In the genomic region with DNA sequence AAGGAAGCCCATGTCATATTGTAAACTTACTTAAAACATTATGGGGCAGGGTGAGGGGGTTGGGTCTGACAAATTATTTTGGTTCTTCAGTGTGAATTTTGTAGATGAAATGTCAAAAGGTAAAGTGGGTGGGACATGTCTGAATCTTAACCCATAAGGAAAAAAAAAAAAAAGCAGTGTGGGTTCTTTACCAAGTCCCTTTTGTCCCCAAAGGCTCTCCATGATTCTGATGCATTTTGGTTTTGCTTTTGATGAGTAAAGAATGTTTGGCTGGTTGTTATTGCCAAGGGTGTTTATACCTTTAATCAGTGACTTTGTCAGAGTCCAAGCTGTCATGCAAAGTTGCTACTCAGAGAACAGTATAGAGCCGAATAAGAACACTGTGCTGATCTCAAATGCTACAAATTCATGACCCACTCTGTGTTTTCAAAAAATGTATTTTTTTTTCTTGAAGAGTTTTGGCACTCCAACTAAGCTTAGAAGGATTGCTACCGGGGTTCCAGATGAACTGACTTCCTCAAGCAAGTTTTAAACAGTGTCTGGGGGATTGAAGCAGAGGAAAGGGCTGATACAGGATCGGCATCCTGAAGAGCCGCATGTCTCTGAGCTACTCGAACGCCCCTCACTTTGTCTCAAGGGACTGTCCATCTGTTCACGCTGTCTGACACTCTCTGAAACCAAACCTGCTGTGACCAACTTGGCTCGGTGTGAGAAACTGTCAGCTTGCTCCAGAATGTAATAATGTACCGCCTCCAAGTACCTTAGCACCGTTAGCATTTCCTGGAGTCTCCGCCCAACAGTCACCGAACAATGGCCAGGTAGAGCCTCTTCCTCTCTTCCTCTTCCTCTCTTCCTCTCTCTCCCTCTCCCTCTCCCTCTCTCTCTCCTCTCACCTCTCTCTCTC, we compare ENCODE assay signal across 10 mouse cellular contexts.
DNase-seq lines count a peak whose midpoint lies in the region; ATAC-seq and TF ChIP-seq lines count a peak whose summit lies in the region.
"Had no signal": no experiment of that assay in that cellular context is flagged by ENCODE, and none has a peak within 500 bp of the region (broad histone marks: within the 10 kb centered on the region; RNA-seq: fewer than 3 reads in every experiment).

No protein-coding gene starts in this region.

- H3K9ac ChIP-seq in intestine, postnatal 0 days (ENCODE audit: low read depth, low read length) = no peak overlapping the region
- H3K9ac ChIP-seq in intestine, embryonic 15.5 days = no peak overlapping the region
- H3K9ac ChIP-seq in hindbrain, embryonic 13.5 days = no peak overlapping the region
- 0 out of 2 replicates have a peak overlapping the region, but pooled peaks have one; percentile 12 for H3K9ac ChIP-seq in neural tube, embryonic 13.5 days
- H3K9ac ChIP-seq: liver, embryonic 15.5 days had no signal

- TF ChIP-seq CTCF in intestine, postnatal 0 days (IDR thresholded peaks at IDR 0.05; ENCODE audit: low read depth) = no peak

- H3K27me3 ChIP-seq in intestine, postnatal 0 days (replicated peaks; ENCODE audit: control insufficient read depth, insufficient read depth, low read length) = no peaks in the 10 kb centered on the region
- H3K27me3 ChIP-seq in intestine, embryonic 15.5 days (replicated peaks) = no peaks in the 10 kb centered on the region
- H3K27me3 ChIP-seq in hindbrain, embryonic 13.5 days = no peaks in the 10 kb centered on the region
- no peaks in the 10 kb centered on the region for H3K27me3 ChIP-seq in neural tube, embryonic 13.5 days

- peak; percentile 48 for DNase-seq in cerebellum, adult 9-10 months
- DNase-seq in gastrocnemius, postnatal 14 days = no peak
- DNase-seq in frontal cortex, postnatal 14 days (ENCODE audit: low spot score in 2 of 2) = no peak
- no peak for DNase-seq in layer of hippocampus, adult 11-12 months (ENCODE audit: low spot score)

- 31% methylated on average over 12 of the region's 12 CpGs for WGBS in intestine, postnatal 0 days
- WGBS in intestine, embryonic 15.5 days = 38% methylated on average over 12 of the region's 12 CpGs
- 26% methylated on average over 12 of the region's 12 CpGs for WGBS in hindbrain, embryonic 13.5 days
- 25% methylated on average over 12 of the region's 12 CpGs for WGBS in neural tube, embryonic 13.5 days

- H3K4me1 ChIP-seq in intestine, postnatal 0 days (replicated peaks; ENCODE audit: control insufficient read depth, insufficient read depth, low read length) = no peaks in the 10 kb centered on the region
- H3K4me1 ChIP-seq in intestine, embryonic 15.5 days (replicated peaks) = no peaks in the 10 kb centered on the region
- peaks cover 19% of the 10 kb centered on the region for H3K4me1 ChIP-seq in hindbrain, embryonic 13.5 days (replicated peaks)
- peaks cover 22% of the 10 kb centered on the region; the same call in 1 of the 2 replicates for H3K4me1 ChIP-seq in neural tube, embryonic 13.5 days (replicated peaks)
- H3K4me1 ChIP-seq: liver, embryonic 15.5 days had no signal

- H3K4me2 ChIP-seq in intestine, postnatal 0 days (replicated peaks; ENCODE audit: low read depth) = 0 out of 2 replicates have a peak overlapping the region, but pooled peaks have one; percentile 6
- no peak overlapping the region for H3K4me2 ChIP-seq in intestine, embryonic 15.5 days (replicated peaks)
- peak overlapping the region; percentile 36 for H3K4me2 ChIP-seq in hindbrain, embryonic 13.5 days
- H3K4me2 ChIP-seq in neural tube, embryonic 13.5 days = peak overlapping the region; percentile 31
- H3K4me2 ChIP-seq: liver, embryonic 15.5 days had no signal

- H3K9me3 ChIP-seq in intestine, postnatal 0 days (ENCODE audit: control insufficient read depth) = no peaks in the 10 kb centered on the region
- H3K9me3 ChIP-seq in intestine, embryonic 15.5 days = no peaks in the 10 kb centered on the region
- H3K9me3 ChIP-seq in hindbrain, embryonic 13.5 days = no peaks in the 10 kb centered on the region
- no peaks in the 10 kb centered on the region for H3K9me3 ChIP-seq in neural tube, embryonic 13.5 days
- H3K9me3 ChIP-seq: liver, embryonic 15.5 days had no signal

- no peaks in the 10 kb centered on the region for H3K36me3 ChIP-seq in intestine, postnatal 0 days (ENCODE audit: control insufficient read depth, insufficient read depth)
- H3K36me3 ChIP-seq in intestine, embryonic 15.5 days = no peaks in the 10 kb centered on the region
- no peaks in the 10 kb centered on the region for H3K36me3 ChIP-seq in hindbrain, embryonic 13.5 days
- H3K36me3 ChIP-seq in neural tube, embryonic 13.5 days = no peaks in the 10 kb centered on the region
- H3K36me3 ChIP-seq: G1E; liver, embryonic 15.5 days had no signal

- H3K4me3 ChIP-seq in intestine, postnatal 0 days (ENCODE audit: low read depth, low read length) = no peak overlapping the region
- H3K4me3 ChIP-seq in intestine, embryonic 15.5 days (replicated peaks) = no peak overlapping the region
- no peak overlapping the region for H3K4me3 ChIP-seq in hindbrain, embryonic 13.5 days
- H3K4me3 ChIP-seq in neural tube, embryonic 13.5 days = no peak overlapping the region
- H3K4me3 ChIP-seq: liver, embryonic 15.5 days had no signal

- intact Hi-C loops in gastrocnemius, postnatal 14 days (cut with DNase I; ENCODE audit: low total_unique reads) = no loop called here

- no peak for ATAC-seq in intestine, postnatal 0 days
- ATAC-seq in intestine, embryonic 15.5 days = no peak
- ATAC-seq in hindbrain, embryonic 13.5 days (ENCODE audit: low FRiP score) = 0 out of 2 replicates have a peak, but pooled peaks have one; percentile 36
- ATAC-seq in neural tube, embryonic 13.5 days (ENCODE audit: low read depth) = no peak; the same call in 1 of the 2 replicates

- no peak overlapping the region for H3K27ac ChIP-seq in intestine, postnatal 0 days (ENCODE audit: low read depth, low read length)
- H3K27ac ChIP-seq in intestine, embryonic 15.5 days = no peak overlapping the region
- H3K27ac ChIP-seq in hindbrain, embryonic 13.5 days = no peak overlapping the region
- no peak overlapping the region for H3K27ac ChIP-seq in neural tube, embryonic 13.5 days (replicated peaks)
- H3K27ac ChIP-seq: liver, embryonic 15.5 days had no signal
